Mouse (Mus musculus) gastrocnemius, postnatal 4 days (tissue): ENCODE data around the gene Bmp5. TPM values are rescaled to one million over a fixed set of nuclear protein-coding genes. Genes with fewer than 3 reads are reported as not detected.

Source experiments
- DNase-seq, 2 experiments: peaks; one replicate each; pipeline ENCODE4 v3.0.0; 2021 to 2022; ENCODE audit warnings: low spot score in 2 of 2, mixed read lengths in 2 of 2
- total RNA-seq, 2 experiments: library from RNA; stranded (reverse); gene quantifications; 2 replicates each; pipeline ENCODE4 v1.2.3; 2021

Gene Bmp5
- total RNA-seq, 2 experiments from 2014 or later: 4.3 to 6.5 TPM

GRCm38 (mm10) chr9:75839450-75839849 is 64.3 kb downstream of the Bmp5 start:
- DNase-seq: no peak

- DNase-seq: no peak
Measured at GRCm38 (mm10) chr9:75840841-75841240, 65.7 kb downstream of the Bmp5 start.

- no peak for DNase-seq
Measured at GRCm38 (mm10) chr9:75846010-75846409, 70.8 kb downstream of the Bmp5 start.

- DNase-seq: no peak
Measured at GRCm38 (mm10) chr9:75850670-75851228, 75.6 kb downstream of the Bmp5 start.

- no peak for DNase-seq
Measured at GRCm38 (mm10) chr9:75858161-75858560, 83.0 kb downstream of the Bmp5 start.

GRCm38 (mm10) chr9:75858939-75859338 is 83.8 kb downstream of the Bmp5 start:
- no peak for DNase-seq

- DNase-seq: no peak
Measured at GRCm38 (mm10) chr9:75870332-75871177, 95.4 kb downstream of the Bmp5 start.

GRCm38 (mm10) chr9:75876333-75876732 is 101.2 kb downstream of the Bmp5 start:
- no peak for DNase-seq

GRCm38 (mm10) chr9:75883481-75884190 is 108.5 kb downstream of the Bmp5 start:
- DNase-seq: no peak

GRCm38 (mm10) chr9:75886801-75887544 is 111.8 kb downstream of the Bmp5 start:
- DNase-seq: no peak

GRCm38 (mm10) chr9:75896918-75897317 is 121.8 kb downstream of the Bmp5 start:
- DNase-seq: no peak

GRCm38 (mm10) chr9:75898022-75898421 is 122.9 kb downstream of the Bmp5 start:
- DNase-seq: no peak

- DNase-seq: no peak
Measured at GRCm38 (mm10) chr9:75901219-75901618, 126.1 kb downstream of the Bmp5 start.

- no peak for DNase-seq
Measured at GRCm38 (mm10) chr9:75905497-75905896, 130.3 kb downstream of the Bmp5 start.

GRCm38 (mm10) chr9:75910112-75910799 is 135.1 kb downstream of the Bmp5 start:
- peak; percentile 43 to 79 for DNase-seq

GRCm38 (mm10) chr9:75911542-75911941 is 136.4 kb downstream of the Bmp5 start:
- DNase-seq: no peak

- no peak for DNase-seq
Measured at GRCm38 (mm10) chr9:75916027-75916426, 140.9 kb downstream of the Bmp5 start.

- no peak for DNase-seq
Measured at GRCm38 (mm10) chr9:75927196-75927880, 152.2 kb downstream of the Bmp5 start.

- no peak for DNase-seq
Measured at GRCm38 (mm10) chr9:75928068-75928467, 152.9 kb downstream of the Bmp5 start.

GRCm38 (mm10) chr9:75944663-75945062 is 169.5 kb downstream of the Bmp5 start:
- no peak for DNase-seq
